Mouse (Mus musculus): Measurements from ENCODE around the gene Lrrtm4.

GRCm38 (mm10) chr6:80182353-80182752 lies 163.7 kb downstream of the Lrrtm4 start:
- TF ChIP-seq CTCF (IDR thresholded peaks at IDR 0.05; ENCODE audit: low read depth) (no peak), EP300 (IDR thresholded peaks at IDR 0.05; ENCODE audit: low read depth) (no peak)
